Mouse (Mus musculus) lung, embryonic 15.5 days (tissue): ENCODE data around the gene Amdhd2. TPM values are rescaled to one million over a fixed set of nuclear protein-coding genes. Genes with fewer than 3 reads are reported as not detected.
"Not testable (repeated sequence)": the region's sequence is repeated elsewhere in the genome, so short reads cannot be mapped to it uniquely, and the experiment has no call there.

Experiments
- ATAC-seq: fragments of 200-750 bp; cut with Nextera tagmentation; 2 replicates; pipeline ENCODE4 v1.8.0; 2017; ENCODE audit warnings: moderate number of reproducible peaks, borderline replicate concordance; ENCODE audit not compliant: low FRiP score, low TSS enrichment; ENCODE audit errors: extremely low read depth
- H3K27ac ChIP-seq: fragments of 300-500 bp; sonication (generic); 2 replicates; pipeline ENCODE4 v1.5.1; 2015; ENCODE audit warnings: moderate library complexity, mild to moderate bottlenecking, inconsistent platforms
- H3K27me3 ChIP-seq: fragments of 300-500 bp; sonication (generic); 2 replicates; pipeline ENCODE4 v1.6.1; 2015; ENCODE audit warnings: inconsistent platforms
- H3K36me3 ChIP-seq: fragments of 300-500 bp; sonication (generic); 2 replicates; pipeline ENCODE4 v1.6.1; 2015; ENCODE audit warnings: inconsistent platforms
- H3K4me1 ChIP-seq: fragments of 300-500 bp; sonication (generic); 2 replicates; pipeline ENCODE4 v1.6.1; 2015; ENCODE audit warnings: inconsistent platforms
- H3K4me2 ChIP-seq: fragments of 300-500 bp; sonication (generic); 2 replicates; pipeline ENCODE4 v1.6.1; 2015; ENCODE audit warnings: inconsistent platforms, mild to moderate bottlenecking, moderate library complexity
- H3K4me3 ChIP-seq: fragments of 300-500 bp; sonication (generic); 2 replicates; pipeline ENCODE4 v1.5.1; 2015; ENCODE audit warnings: mild to moderate bottlenecking, inconsistent platforms
- H3K9ac ChIP-seq: fragments of 300-500 bp; sonication (generic); 2 replicates; pipeline ENCODE4 v1.6.1; 2015; ENCODE audit warnings: inconsistent platforms
- H3K9me3 ChIP-seq: fragments of 300-500 bp; sonication (generic); 2 replicates; pipeline ENCODE4 v1.6.1; 2016; ENCODE audit warnings: inconsistent platforms
- WGBS: fragments of 180-500 bp; shearing (Covaris S2); methylation state at CpG from one replicate; pipeline ENCODE4 v1.1.7; 2015; 5-methylcytosine and 5-hydroxymethylcytosine counted together
- polyA plus RNA-seq: library from polyadenylated mRNA; unstranded; fragments of >200 nt; fragmentation: Nextera tagmentation; extraction: Ambion mirVana; gene quantifications from 2 replicates; pipeline ENCODE4 v1.2.1, GENCODE M21; 2015

The Amdhd2 gene
- polyA plus RNA-seq, 1 experiment from 2014 or later = 33.2 TPM

DNA sequence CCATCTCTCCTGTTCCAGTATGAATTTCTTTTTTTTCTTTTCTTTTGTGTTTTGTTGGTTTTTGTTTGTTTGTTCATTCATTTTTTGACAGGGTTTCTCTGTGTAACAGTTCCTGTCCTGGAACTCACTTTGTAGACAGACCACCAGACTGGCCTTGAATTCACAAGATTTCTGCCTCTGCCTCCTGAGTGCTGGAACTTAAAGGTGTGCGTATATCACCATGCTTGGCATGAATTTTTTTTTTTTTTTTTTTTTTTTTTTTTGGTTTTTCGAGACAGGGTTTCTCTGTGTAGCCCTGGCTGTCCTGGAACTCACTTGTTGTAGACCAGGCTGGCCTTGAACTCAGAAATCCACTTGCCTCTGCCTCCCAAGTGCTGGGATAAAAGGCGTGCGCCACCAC lies 34.3 kb downstream of the Amdhd2 start:
- not testable (repeated sequence) for H3K27me3 ChIP-seq, H3K36me3 ChIP-seq, H3K9ac ChIP-seq, H3K4me1 ChIP-seq, H3K9me3 ChIP-seq, H3K4me2 ChIP-seq, ATAC-seq, H3K4me3 ChIP-seq, H3K27ac ChIP-seq
- WGBS = 79% methylated on average over 4 of the region's 4 CpGs

DNA sequence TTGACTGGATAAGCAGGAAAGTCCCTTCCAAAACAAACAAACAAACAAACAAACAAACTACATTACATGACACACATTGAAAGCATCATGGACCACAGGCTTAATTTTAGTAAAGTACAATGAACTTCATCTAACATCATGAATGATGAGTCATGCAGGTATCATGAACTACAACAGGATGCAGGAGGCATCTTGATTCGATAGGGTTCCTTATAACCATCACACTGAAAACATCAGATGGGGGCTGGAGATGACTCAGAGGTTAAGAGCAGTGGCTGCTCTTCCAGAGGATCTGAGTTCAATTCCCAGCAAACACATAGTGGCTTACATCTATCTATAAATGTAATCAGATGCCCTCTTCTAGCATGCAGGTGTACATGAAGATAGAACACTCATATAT lies 36.0 kb downstream of the Amdhd2 start:
- Histone ChIP-seq H3K4me2 (no peak overlapping the region), H3K27me3 (no peaks in the 10 kb centered on the region), H3K27ac (no peak overlapping the region), H3K4me1 (0 out of 2 replicates have a peak, but pooled peaks cover 4% of the 10 kb centered on the region), H3K9ac (no peak overlapping the region), H3K4me3 (no peak overlapping the region), H3K9me3 (no peaks in the 10 kb centered on the region), H3K36me3 (no peaks in the 10 kb centered on the region)
- 86% methylated on average over 1 of the region's 1 CpGs for WGBS
- no peak for ATAC-seq

DNA sequence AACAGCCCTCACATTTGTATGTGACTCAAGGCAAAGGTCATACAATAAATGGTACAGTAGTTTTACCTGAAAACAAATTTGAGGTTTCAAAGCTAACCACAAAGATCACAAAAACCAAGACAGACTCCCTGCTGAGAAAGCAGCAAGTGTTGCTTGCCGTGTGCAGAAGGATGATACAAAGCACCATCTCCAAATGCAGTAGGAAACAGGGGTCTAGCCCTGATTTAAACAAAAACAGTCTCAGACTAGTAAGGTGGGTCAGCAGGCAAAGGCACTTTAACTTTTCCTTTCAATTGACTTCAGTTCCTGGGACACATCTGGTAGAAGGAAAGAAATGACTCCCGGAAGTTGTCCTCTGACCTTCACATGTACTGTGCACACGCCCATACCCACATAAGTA lies 36.8 kb downstream of the Amdhd2 start:
- Histone ChIP-seq H3K4me3 (no peak overlapping the region), H3K9me3 (no peaks in the 10 kb centered on the region), H3K9ac (no peak overlapping the region), H3K27me3 (no peaks in the 10 kb centered on the region), H3K4me1 (0 out of 2 replicates have a peak, but pooled peaks cover 4% of the 10 kb centered on the region), H3K36me3 (no peaks in the 10 kb centered on the region), H3K4me2 (no peak overlapping the region), H3K27ac (no peak overlapping the region)
- 78% methylated on average over 3 of the region's 3 CpGs for WGBS
- ATAC-seq = no peak

DNA sequence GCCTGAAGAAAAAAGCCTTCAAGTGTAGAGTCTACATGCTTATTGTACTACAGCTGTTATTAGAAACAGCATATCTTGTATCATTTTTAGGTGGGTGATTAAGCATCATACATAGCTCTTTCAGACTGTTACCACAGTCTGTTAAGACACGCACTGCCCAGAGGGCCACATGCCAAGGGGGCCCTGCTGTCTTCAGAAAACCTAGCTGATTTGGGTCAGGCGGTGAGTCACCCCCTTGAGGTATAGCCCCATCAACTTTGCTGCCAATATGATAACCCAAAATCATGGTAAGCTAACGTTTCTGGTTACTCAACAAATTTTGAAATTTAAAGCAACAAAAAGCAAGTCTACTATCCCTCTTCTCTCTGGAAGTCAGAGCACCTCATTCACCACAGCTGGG lies 44.1 kb downstream of the Amdhd2 start:
- 77% methylated on average over 3 of the region's 3 CpGs for WGBS
- Histone ChIP-seq H3K27me3 (no peaks in the 10 kb centered on the region), H3K4me1 (peaks cover 5% of the 10 kb centered on the region), H3K36me3 (no peaks in the 10 kb centered on the region), H3K9ac (no peak overlapping the region), H3K9me3 (no peaks in the 10 kb centered on the region), H3K4me3 (no peak overlapping the region), H3K4me2 (no peak overlapping the region), H3K27ac (no peak overlapping the region)
- no peak for ATAC-seq

DNA sequence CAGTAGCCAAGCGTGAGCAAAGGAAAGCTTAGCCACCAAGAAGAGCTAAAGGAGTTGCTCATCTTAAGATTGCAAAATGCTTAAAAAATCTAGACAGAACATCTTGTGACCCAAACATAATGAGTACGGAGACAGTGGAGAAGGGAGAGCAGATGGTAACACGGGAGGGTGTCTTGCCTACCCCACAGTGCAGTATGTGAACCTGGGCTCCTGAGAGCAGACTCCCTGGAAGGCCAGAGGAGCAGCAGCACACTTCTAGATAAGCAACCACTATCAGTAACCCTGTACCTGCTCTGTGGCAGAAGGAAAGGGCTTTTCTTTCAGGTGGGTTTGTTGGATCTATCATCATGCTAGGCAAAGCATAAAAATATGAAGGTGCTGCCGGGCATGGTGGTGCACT lies 50.5 kb downstream of the Amdhd2 start:
- ATAC-seq = no peak
- Histone ChIP-seq H3K4me3 (no peak overlapping the region), H3K4me1 (peaks cover 5% of the 10 kb centered on the region), H3K27me3 (no peaks in the 10 kb centered on the region), H3K27ac (no peak overlapping the region), H3K4me2 (no peak overlapping the region), H3K9ac (no peak overlapping the region), H3K36me3 (peaks cover 3% of the 10 kb centered on the region; the same call in 1 of the 2 replicates), H3K9me3 (no peaks in the 10 kb centered on the region)
- WGBS = 81% methylated on average over 4 of the region's 4 CpGs

DNA sequence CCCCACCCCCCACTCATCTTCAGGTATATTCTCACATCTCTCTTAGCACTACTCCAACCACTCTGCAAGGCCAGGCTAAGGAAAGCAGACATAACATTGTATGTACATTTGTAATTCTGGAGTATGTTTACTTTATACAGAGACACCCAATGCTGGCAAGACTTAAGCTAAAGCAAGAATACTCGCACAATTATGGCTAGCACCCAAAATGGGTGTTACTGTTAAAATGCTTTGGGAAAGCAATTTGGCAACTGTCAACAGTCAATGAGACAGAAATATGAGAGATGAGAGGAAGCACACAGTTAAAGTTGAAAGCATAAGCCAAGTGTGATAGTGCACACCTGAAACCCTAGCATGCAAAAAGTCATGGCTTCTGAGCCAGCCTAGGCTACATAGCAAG lies 52.3 kb downstream of the Amdhd2 start:
- Histone ChIP-seq H3K27ac (no peak overlapping the region), H3K36me3 (peaks cover 3% of the 10 kb centered on the region; the same call in 1 of the 2 replicates), H3K9ac (no peak overlapping the region), H3K27me3 (no peaks in the 10 kb centered on the region), H3K4me1 (no peaks in the 10 kb centered on the region), H3K4me2 (no peak overlapping the region), H3K9me3 (no peaks in the 10 kb centered on the region), H3K4me3 (no peak overlapping the region)
- 49% methylated on average over 1 of the region's 1 CpGs for WGBS
- no peak for ATAC-seq

DNA sequence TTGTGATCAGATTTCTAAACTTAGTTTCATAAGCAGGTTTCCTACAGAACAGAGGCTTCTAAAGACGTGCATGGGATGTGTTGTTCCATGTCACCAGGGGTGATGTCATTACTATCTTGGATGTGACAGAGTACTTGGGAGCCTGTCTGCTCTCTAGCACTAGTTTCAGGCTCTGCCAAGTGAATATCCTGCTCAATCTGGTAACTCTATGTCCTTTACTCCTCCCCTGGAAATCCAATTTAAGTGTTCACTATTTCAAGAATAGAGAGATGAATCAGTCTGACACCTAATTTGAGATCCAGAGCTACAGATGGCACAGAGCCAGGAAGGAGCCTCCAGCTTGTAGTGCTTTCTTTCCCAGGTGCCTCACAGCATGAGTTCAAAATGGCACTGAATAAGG lies 54.7 kb downstream of the Amdhd2 start:
- H3K9ac ChIP-seq = no peak overlapping the region
- H3K36me3 ChIP-seq = peaks cover 10% of the 10 kb centered on the region
- WGBS = 63% methylated on average over 1 of the region's 1 CpGs
- ATAC-seq = no peak
- H3K4me1 ChIP-seq = no peaks in the 10 kb centered on the region
- no peaks in the 10 kb centered on the region for H3K27me3 ChIP-seq
- no peak overlapping the region for H3K4me3 ChIP-seq
- no peak overlapping the region for H3K27ac ChIP-seq
- H3K9me3 ChIP-seq = no peaks in the 10 kb centered on the region
- no peak overlapping the region for H3K4me2 ChIP-seq

Other genes starting within 250 kb of the Amdhd2 start
- 1.8 and 2.0 TPM in 2 replicates for gene Dcpp3, start 246.3 kb downstream of the Amdhd2 start, polyA plus RNA-seq
- gene Sbp, start 222.1 kb downstream of the Amdhd2 start, polyA plus RNA-seq = not detected in 2 replicates
- gene Sbpl, start 208.5 kb downstream of the Amdhd2 start, polyA plus RNA-seq = not detected in 2 replicates
- 0.10 and 0.20 TPM in 2 replicates for gene Prss30, start 183.2 kb downstream of the Amdhd2 start, polyA plus RNA-seq
- 1.4 and 1.6 TPM in 2 replicates for gene Prss22, start 165.7 kb downstream of the Amdhd2 start, polyA plus RNA-seq
- 0.39 TPM in 1 of 2 replicates, not detected in the other for gene Prss27, start 125.6 kb downstream of the Amdhd2 start, polyA plus RNA-seq
- gene Kctd5, start 90.3 kb downstream of the Amdhd2 start, polyA plus RNA-seq = 68.1 and 69.0 TPM in 2 replicates
- gene Pdpk1, start 12.8 kb downstream of the Amdhd2 start, polyA plus RNA-seq = 30.3 and 34.5 TPM in 2 replicates
- 447 and 455 TPM in 2 replicates for gene Atp6v0c, start 5.9 kb upstream of the Amdhd2 start, polyA plus RNA-seq
- gene Tbc1d24, start 41.8 kb upstream of the Amdhd2 start, polyA plus RNA-seq = 4.7 and 5.4 TPM in 2 replicates
- gene Ntn3, start 45.8 kb upstream of the Amdhd2 start, polyA plus RNA-seq = 6.1 and 6.7 TPM in 2 replicates
- gene Tedc2, start 57.1 kb upstream of the Amdhd2 start, polyA plus RNA-seq = 11.5 and 12.4 TPM in 2 replicates
- gene Ccnf, start 87.7 kb upstream of the Amdhd2 start, polyA plus RNA-seq = 71.7 and 77.0 TPM in 2 replicates
- gene Abca17, start 187.3 kb upstream of the Amdhd2 start, polyA plus RNA-seq = 0.21 and 0.35 TPM in 2 replicates
- 18.2 and 23.1 TPM in 2 replicates for gene Abca3, start 188.2 kb upstream of the Amdhd2 start, polyA plus RNA-seq